Mouse (Mus musculus) lung, adult 18-20 months (tissue): ENCODE results near the gene Efhc2.

ENCODE experiments used
- DNase-seq, 2 experiments: peaks; one replicate each; pipeline ENCODE4 v3.0.0; 2022; ENCODE audit warnings: mixed read lengths in 2 of 2

Efhc2 gene

DNA sequence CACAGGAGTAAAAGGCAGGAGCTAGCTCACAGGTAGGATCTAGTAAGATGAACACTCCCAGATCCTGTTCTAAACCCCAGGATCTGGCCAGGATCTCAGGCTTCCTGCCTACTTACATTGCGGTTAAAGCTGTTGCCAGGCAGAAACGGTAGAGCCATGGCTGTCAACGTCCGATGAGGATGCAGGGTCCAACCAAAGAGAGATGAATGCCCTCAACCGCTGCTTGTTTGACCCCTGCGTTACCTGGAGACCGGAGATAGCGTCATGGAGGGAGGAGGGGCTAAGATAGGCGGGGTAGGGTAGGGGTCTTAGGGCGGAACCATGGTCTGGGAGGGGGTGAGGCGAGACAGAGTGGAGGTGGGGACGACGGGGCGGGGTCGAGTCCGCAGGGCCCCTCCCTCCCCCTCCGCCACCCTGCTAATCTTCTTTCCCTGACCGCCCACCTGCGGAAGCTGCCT, at the start of gene Efhc2:
Gene Efhc2 (minus strand): TSS at position 243 of the 458 bp plus-strand sequence.
- DNase-seq = peak in 1 of 2 experiments; percentile 4

- no peak for DNase-seq
These were observed 45.9 kb upstream of the Efhc2 start for GRCm38 (mm10) chrX:17365114-17365513.

- DNase-seq = no peak
These were observed 18.8 kb downstream of the Efhc2 start for GRCm38 (mm10) chrX:17300349-17300880.

DNA sequence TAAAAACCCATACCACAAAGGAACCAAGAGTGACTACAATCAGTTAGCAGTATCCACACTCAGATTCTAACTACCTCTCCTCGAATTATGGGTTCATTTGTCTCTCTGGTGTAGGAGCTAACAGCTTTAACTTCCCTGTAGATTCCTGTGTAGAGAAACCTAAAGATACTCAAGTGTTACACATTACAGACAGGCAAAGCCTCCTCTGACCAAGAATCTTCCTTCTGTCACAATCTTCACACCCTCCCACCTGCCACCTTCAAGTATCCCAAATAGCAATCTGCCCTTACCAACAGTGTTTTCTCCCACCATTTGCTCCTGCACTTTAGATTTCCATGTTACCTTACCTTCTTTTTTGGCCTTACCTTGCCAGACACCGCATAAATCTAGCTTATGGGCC, 35.3 kb downstream of the Efhc2 start:
- DNase-seq = no peak

DNA sequence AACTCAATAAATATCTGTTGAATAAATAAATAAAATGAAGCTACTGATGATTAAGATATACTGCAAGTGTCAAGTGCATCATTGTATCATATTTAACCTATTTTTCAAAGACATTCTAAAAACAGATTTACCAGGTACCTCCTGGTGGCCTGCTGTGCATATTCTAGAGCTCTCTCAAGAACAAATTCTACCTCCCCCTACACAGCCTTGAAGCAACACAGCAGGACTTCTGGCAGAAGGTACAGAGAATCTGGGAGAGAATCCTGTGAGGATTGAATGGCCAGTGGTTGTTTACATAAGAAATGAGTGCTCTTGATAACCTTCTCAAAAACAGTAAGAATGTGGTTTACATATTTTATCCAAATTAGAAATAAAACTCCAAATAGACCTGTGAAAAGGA, 94.0 kb downstream of the Efhc2 start:
- DNase-seq = no peak

GRCm38 (mm10) chrX:17217451-17217850, 101.7 kb downstream of the Efhc2 start:
- no peak for DNase-seq

DNA sequence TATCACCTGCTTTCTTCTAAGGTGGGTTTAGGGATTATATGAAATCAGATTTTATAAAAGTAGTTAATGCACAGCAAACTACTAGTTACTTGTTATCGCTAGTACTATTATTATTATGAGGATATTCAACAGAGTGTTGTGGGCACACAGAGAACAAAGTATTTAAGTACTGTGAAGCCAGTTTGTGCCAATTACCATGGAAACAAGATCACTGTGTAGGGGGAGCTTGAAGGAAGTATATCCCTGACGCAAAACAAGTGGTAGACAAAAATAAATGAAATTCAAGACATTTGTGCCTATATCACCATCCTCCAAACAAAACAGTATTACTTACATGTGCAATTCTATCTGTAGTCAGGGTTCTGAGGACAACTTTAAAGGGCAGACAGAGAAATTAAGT, 105.7 kb downstream of the Efhc2 start:
- DNase-seq = no peak

GRCm38 (mm10) chrX:17175748-17176147, 143.4 kb downstream of the Efhc2 start:
- no peak for DNase-seq

GRCm38 (mm10) chrX:17165638-17166037, 153.5 kb downstream of the Efhc2 start:
- DNase-seq = no peak
